Mouse (Mus musculus) hindbrain, embryonic 12.5 days (tissue): ENCODE results near the gene Pdcd6. TPM values are rescaled to one million over a fixed set of nuclear protein-coding genes. Genes with fewer than 3 reads are reported as not detected.

Experiments used
- ATAC-seq: fragments of 200-750 bp; cut with Nextera tagmentation; 2 replicates; pipeline ENCODE4 v1.8.0; 2017; ENCODE audit warnings: moderate TSS enrichment; ENCODE audit not compliant: low FRiP score
- H3K27ac ChIP-seq: fragments of 300-500 bp; sonication (generic); 2 replicates; pipeline ENCODE4 v1.5.1; 2016; ENCODE audit warnings: mild to moderate bottlenecking
- H3K27me3 ChIP-seq: fragments of 300-500 bp; sonication (generic); 2 replicates; pipeline ENCODE4 v1.6.1; 2016; ENCODE audit warnings: mild to moderate bottlenecking
- H3K36me3 ChIP-seq: fragments of 300-500 bp; sonication (generic); 2 replicates; pipeline ENCODE4 v1.6.1; 2016; ENCODE audit warnings: mild to moderate bottlenecking
- H3K4me1 ChIP-seq: fragments of 300-500 bp; sonication (generic); 2 replicates; pipeline ENCODE4 v1.6.1; 2016
- H3K4me2 ChIP-seq: fragments of 300-500 bp; sonication (generic); replicated peaks from 2 replicates; pipeline ENCODE4 v1.6.1; 2016; ENCODE audit warnings: mild to moderate bottlenecking
- H3K4me3 ChIP-seq: fragments of 300-500 bp; sonication (generic); 2 replicates; pipeline ENCODE4 v1.5.1; 2016; ENCODE audit warnings: mild to moderate bottlenecking
- H3K9ac ChIP-seq: fragments of 300-500 bp; sonication (generic); 2 replicates; pipeline ENCODE4 v1.6.1; 2016; ENCODE audit warnings: mild to moderate bottlenecking, moderate library complexity
- H3K9me3 ChIP-seq: fragments of 300-500 bp; sonication (generic); replicated peaks from 2 replicates; pipeline ENCODE4 v1.6.1; 2016; ENCODE audit warnings: mild to moderate bottlenecking
- WGBS: fragments of 180-500 bp; shearing (Covaris S2); methylation state at CpG from one replicate; pipeline ENCODE4 v1.1.7; 2016; 5-methylcytosine and 5-hydroxymethylcytosine counted together
- polyA plus RNA-seq: library from polyadenylated mRNA; unstranded; fragments of >200 nt; fragmentation: Nextera tagmentation; extraction: Ambion mirVana; gene quantifications from 2 replicates; pipeline ENCODE4 v1.2.1, GENCODE M21; 2016

Gene Pdcd6
- polyA plus RNA-seq, 1 experiment from 2014 or later = 112 TPM

DNA sequence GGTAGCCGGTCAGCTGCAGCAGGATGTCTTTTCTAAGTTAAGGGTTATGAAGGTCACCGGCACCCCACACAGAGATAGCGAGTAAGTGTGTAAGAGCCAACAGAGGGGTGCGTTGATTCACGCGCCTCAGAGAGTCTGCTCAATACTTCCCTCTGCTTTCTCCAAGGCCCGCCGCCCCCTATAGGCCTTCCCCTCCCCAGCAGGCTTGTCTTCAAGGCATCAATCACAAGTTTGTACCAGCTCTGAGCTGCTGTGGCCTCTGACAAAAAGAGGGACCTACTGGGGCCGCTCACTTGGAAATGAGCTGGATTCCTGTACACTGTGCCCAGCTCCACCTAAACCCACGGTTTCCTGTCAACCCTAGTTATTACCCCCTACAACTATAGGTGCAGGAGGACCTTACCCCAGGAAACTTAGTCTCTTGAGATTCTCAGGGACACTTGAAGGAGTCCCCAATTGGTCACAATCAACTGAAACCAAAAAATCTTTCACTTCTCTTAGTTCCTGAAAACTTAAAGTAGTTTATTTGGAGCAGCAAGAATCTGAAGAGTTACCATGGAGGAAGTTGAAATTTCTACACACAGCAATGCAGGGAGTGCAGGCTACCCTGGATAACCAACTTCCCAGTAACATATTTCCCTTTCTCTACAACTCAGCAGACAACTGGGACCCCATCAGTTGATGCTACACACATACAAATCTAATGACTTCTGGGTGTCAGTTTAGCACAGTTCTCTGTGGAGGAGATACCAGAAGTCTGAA lies 57.0 kb downstream of the Pdcd6 start:
- Histone ChIP-seq H3K4me1 (peaks cover 9% of the 10 kb centered on the region), H3K36me3 (no peaks in the 10 kb centered on the region), H3K27me3 (no peaks in the 10 kb centered on the region; the same call in 1 of the 2 replicates), H3K9ac (peak overlapping the region; percentile 75), H3K4me3 (peak overlapping the region; percentile 49), H3K9me3 (no peaks in the 10 kb centered on the region), H3K27ac (no peak overlapping the region), H3K4me2 (peak overlapping the region; percentile 94)
- 3% methylated on average over 10 of the region's 10 CpGs for whole genome bisulfite sequencing
- peak; percentile 89 for ATAC-seq

DNA sequence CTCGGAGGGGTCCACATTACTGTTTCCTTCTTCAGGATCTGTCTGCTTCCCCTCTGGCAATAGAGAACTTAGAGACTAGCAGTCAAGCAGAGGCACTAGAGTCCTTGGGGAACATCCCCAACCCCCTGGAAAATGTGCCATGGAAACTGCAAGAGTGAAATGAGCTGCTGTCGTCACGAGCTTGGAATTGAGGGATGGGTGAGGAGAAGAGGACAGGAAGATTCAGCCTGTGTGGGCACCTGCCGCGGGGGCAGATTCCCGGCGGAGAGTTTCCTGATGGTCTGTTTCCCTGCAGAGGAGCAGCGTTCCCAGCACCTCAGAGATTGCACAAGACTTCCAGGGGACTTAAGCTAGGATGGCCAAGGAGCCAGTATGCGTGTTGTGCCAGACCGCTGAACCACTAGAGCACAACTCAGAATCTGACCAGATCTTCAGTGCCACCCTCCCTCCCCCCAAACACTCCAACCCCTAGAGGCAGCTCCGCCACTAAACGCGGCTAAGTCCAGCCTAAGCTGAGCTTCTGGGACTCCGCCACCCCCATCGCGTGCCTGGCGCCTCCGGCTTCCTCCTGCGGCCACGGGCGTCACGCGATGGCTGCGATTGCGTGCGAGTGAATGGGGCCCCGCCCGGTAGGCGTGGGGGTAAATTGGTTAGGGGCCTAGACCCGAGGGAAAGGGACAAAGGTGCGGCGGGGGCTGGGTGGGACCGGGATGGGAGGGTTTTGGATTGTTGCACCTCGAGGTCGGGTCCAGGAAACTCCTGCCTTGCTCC lies 57.7 kb downstream of the Pdcd6 start:
- Histone ChIP-seq H3K4me3 (peak overlapping the region; percentile 49), H3K4me2 (peak overlapping the region; percentile 94), H3K9ac (peak overlapping the region; percentile 75), H3K27ac (no peak overlapping the region), H3K27me3 (no peaks in the 10 kb centered on the region; the same call in 1 of the 2 replicates), H3K36me3 (no peaks in the 10 kb centered on the region), H3K4me1 (peaks cover 9% of the 10 kb centered on the region), H3K9me3 (no peaks in the 10 kb centered on the region)
- WGBS = 5% methylated on average over 35 of the region's 35 CpGs
- ATAC-seq = peak; percentile 79

Other genes starting within 250 kb of the Pdcd6 start
- gene Slc9a3, start 196.1 kb downstream of the Pdcd6 start, polyA plus RNA-seq = not detected in 2 replicates
- 76.7 and 79.2 TPM in 2 replicates for gene Exoc3, start 108.8 kb downstream of the Pdcd6 start, polyA plus RNA-seq
- gene Ahrr, start 25.2 kb downstream of the Pdcd6 start, polyA plus RNA-seq = 1.2 and 2.1 TPM in 2 replicates
- 213 and 222 TPM in 2 replicates for gene Sdha, start 32.7 kb upstream of the Pdcd6 start, polyA plus RNA-seq
- gene Ccdc127, start 32.7 kb upstream of the Pdcd6 start, polyA plus RNA-seq = 57.9 and 64.7 TPM in 2 replicates
- not detected in 2 replicates for gene Lrrc14b, start 46.4 kb upstream of the Pdcd6 start, polyA plus RNA-seq
- gene Zfp72, start 73.3 kb upstream of the Pdcd6 start, polyA plus RNA-seq = 5.0 and 5.9 TPM in 2 replicates
- gene Ftl1-ps1, start 82.1 kb upstream of the Pdcd6 start, polyA plus RNA-seq = 86.1 and 97.6 TPM in 2 replicates
- gene Zfp825, start 176.4 kb upstream of the Pdcd6 start, polyA plus RNA-seq = 20.5 and 21.1 TPM in 2 replicates